Mouse (Mus musculus) neural tube, embryonic 14.5 days (tissue): ENCODE measurements around the gene Fstl1. TPM values are rescaled to one million over a fixed set of nuclear protein-coding genes. Genes with fewer than 3 reads are reported as not detected.
A peak's percentile ranks its signal among the peaks of the same experiment; 100 is the strongest.

Experiments used
- ATAC-seq: fragments of 200-750 bp; cut with Nextera tagmentation; 2 replicates; pipeline ENCODE4 v1.8.0; 2017; ENCODE audit warnings: low read depth, mild to moderate bottlenecking, moderate TSS enrichment, moderate library complexity
- H3K27ac ChIP-seq: fragments of 300-500 bp; sonication (generic); 2 replicates; pipeline ENCODE4 v1.5.1; 2014; ENCODE audit warnings: low read depth, mild to moderate bottlenecking, control low read depth, low read length, moderate library complexity, mixed read lengths
- H3K27me3 ChIP-seq: fragments of 300-500 bp; sonication (generic); 2 replicates; pipeline ENCODE4 v1.6.1; 2014; ENCODE audit warnings: low read length; ENCODE audit not compliant: control insufficient read depth, insufficient read depth
- H3K36me3 ChIP-seq: fragments of 300-500 bp; sonication (generic); 2 replicates; pipeline ENCODE4 v1.6.1; 2014; ENCODE audit warnings: low read length, mixed read lengths; ENCODE audit not compliant: control insufficient read depth, insufficient read depth
- H3K4me1 ChIP-seq: fragments of 300-500 bp; sonication (generic); 2 replicates; pipeline ENCODE4 v1.6.1; 2014; ENCODE audit warnings: low read length; ENCODE audit not compliant: control insufficient read depth, insufficient read depth
- H3K4me2 ChIP-seq: fragments of 300-500 bp; sonication (generic); 2 replicates; pipeline ENCODE4 v1.6.1; 2014; ENCODE audit warnings: mild to moderate bottlenecking, low read depth, low read length, control low read depth
- H3K4me3 ChIP-seq: fragments of 300-500 bp; sonication (generic); 2 replicates; pipeline ENCODE4 v1.5.1; 2014; ENCODE audit warnings: low read depth, low read length, control low read depth, mixed read lengths
- H3K9ac ChIP-seq: fragments of 300-500 bp; sonication (generic); replicated peaks from 2 replicates; pipeline ENCODE4 v1.6.1; 2014; ENCODE audit warnings: low read depth, mild to moderate bottlenecking, control low read depth, low read length, mixed read lengths
- H3K9me3 ChIP-seq: fragments of 300-500 bp; sonication (generic); 2 replicates; pipeline ENCODE4 v1.6.1; 2016; ENCODE audit warnings: low read length; ENCODE audit not compliant: control insufficient read depth
- WGBS: fragments of 180-500 bp; shearing (Covaris S2); extraction: QIAGEN DNeasy Blood & Tissue Kit; methylation state at CpG from one replicate; pipeline ENCODE4 v1.1.7; 2014; 5-methylcytosine and 5-hydroxymethylcytosine counted together
- polyA plus RNA-seq: library from polyadenylated mRNA; unstranded; fragments of >200 nt; fragmentation: Nextera tagmentation; extraction: Ambion mirVana; gene quantifications from 2 replicates; pipeline ENCODE4 v1.2.1, GENCODE M21; 2014

Gene Fstl1
- 62.8 and 170 TPM in 2 replicates for polyA plus RNA-seq

DNA sequence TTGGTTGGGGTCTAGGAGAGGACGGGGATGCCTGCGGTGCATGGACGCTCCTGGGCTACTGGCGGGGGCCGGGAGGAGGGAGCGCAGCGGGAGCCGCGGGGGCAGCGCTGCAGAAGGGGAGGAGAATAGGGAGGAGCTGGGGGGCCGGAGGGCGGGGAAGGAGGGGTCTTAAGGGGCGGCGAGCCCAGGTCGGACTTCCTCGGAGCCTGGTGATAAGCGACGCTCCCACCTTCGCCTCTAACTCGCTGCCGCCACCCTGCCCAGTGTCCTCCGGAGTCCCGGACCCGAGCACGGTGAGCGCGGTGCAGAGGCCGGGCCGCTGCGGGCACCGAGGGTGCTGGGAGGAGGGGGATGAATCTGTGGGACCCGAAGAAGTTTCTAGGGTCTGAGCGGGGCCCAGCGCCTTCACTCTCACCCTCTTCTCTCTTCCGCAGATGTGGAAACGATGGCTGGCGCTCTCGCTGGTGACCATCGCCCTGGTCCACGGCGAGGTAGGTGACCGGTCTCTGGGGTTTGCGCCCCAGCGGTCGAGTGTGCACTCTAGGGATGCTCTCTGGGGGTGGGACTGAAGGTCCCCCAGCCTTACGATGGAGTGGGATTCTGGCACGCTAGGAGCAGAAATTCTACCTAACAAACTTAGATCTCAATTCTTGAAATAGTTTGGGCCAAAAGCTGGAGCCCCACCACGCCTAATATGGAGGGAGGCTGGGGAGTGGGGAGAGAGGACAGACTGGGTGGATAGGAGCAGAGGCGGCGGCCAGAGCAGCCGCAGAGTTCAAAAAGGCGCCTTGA is at the start of gene Fstl1:
Gene Fstl1, plus strand, starts transcription at position 14 of the 792 bp plus-strand sequence.
- Histone ChIP-seq H3K4me3 (peak within 1 kb of the TSS; percentile 60), H3K9ac (peak within 1 kb of the TSS; percentile 60), H3K4me1 (peaks cover 23% of the 10 kb centered on the region), H3K36me3 (no peaks in the 10 kb centered on the region), H3K9me3 (no peaks in the 10 kb centered on the region), H3K27ac (peak within 1 kb of the TSS; percentile 67), H3K27me3 (no peaks in the 10 kb centered on the region), H3K4me2 (peak within 1 kb of the TSS; percentile 88)
- WGBS = under 1% methylated on average over 48 of the region's 52 CpGs
- ATAC-seq = peak; percentile 77

DNA sequence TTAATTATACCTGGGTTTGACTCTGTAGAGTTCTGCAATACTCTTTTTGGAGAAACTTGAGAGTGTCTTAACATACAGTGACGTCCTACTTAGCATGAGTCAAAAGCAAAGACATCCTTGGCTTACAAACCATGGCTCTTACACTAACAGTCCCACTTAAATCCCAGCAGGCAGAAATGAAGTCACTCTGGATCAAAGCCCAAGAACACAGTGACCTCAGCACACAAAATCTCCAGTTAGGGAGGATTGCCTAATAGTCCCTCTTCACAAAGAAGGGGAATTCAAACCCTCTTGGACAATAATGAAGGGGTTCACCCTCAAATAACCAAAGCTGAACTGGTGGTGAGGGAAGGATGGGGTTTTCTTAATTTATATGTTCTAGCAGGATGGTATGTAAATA is 48.0 kb upstream of the Fstl1 start:
- no peaks in the 10 kb centered on the region for H3K4me1 ChIP-seq
- H3K9ac ChIP-seq = no peak overlapping the region
- H3K27me3 ChIP-seq = no peaks in the 10 kb centered on the region
- no peak for ATAC-seq
- no peak overlapping the region for H3K4me3 ChIP-seq
- H3K4me2 ChIP-seq = no peak overlapping the region
- H3K9me3 ChIP-seq = no peaks in the 10 kb centered on the region
- WGBS = 90% methylated on average over 1 of the region's 1 CpGs
- H3K27ac ChIP-seq = no peak overlapping the region
- H3K36me3 ChIP-seq = no peaks in the 10 kb centered on the region

DNA sequence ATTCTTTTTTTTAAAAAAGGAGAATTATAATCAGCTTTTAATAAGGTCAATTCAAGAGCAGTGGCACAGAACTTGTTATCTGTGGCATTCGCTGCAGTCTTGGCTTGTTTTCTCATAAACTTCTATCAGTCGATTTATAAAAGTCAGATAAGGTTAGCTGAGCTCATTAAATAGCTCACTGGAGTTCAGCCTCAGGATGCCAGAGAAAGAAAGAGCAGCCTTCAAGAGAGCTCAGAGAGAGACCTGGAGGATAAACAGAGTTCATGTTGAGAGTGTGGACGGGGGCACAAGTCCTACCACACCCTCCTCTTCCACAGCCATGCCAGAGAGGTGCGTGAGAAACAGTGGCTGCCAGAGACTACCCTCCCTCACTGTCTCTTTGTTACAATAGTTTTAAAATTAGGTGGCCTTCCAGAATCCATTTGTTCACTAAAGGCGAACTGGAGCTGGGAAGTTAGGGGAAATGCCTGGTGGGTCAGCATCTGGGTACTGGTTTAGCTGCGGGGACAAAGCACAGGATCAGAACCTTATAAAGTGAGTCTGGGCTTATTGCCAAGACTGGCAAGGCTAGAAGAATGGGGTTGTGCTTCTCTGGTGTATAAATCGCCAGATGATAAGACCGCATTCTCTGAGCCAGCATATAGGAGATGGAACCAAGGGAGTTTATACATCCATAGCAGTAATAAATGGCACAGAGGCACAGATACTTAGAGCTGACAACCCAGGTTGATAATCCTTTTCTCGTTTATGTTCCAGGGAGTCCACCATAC is 47.1 kb upstream of the Fstl1 start:
- H3K27ac ChIP-seq = no peak overlapping the region
- H3K9me3 ChIP-seq = no peaks in the 10 kb centered on the region
- H3K27me3 ChIP-seq = no peaks in the 10 kb centered on the region
- H3K4me3 ChIP-seq = no peak overlapping the region
- no peak for ATAC-seq
- H3K4me1 ChIP-seq = no peaks in the 10 kb centered on the region
- no peaks in the 10 kb centered on the region for H3K36me3 ChIP-seq
- no peak overlapping the region for H3K9ac ChIP-seq
- no peak overlapping the region for H3K4me2 ChIP-seq
- 70% methylated on average over 9 of the region's 9 CpGs for WGBS

DNA sequence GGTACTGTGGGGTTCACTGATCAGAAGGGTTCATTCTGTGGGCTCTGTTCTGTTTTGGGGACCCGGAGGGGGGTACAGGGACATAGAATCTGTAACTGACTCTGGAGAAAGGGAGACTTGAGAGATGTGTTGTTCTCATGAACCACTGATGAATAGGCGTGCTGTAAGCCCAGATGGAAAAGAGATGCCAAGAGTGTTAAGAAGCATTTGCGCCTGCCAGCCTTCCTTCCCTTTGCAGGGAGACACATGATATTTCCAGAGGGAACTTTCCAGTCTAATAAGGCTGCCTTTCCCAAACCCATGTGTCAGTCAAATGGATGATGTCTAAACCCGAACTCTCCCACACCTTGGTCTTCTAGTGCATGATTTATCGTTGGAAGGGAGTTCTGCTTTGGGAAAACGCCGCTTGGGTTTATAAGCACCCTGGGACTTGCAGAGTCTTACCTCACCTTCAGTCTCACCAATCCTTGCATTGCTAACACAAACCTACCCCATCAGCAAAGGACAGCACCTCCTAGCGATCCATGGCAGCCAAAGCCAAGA is 46.3 kb upstream of the Fstl1 start:
- no peaks in the 10 kb centered on the region for H3K4me1 ChIP-seq
- 84% methylated on average over 8 of the region's 8 CpGs for WGBS
- no peak overlapping the region for H3K27ac ChIP-seq
- no peaks in the 10 kb centered on the region for H3K9me3 ChIP-seq
- no peak overlapping the region for H3K9ac ChIP-seq
- no peaks in the 10 kb centered on the region for H3K27me3 ChIP-seq
- ATAC-seq = no peak
- H3K4me2 ChIP-seq = no peak overlapping the region
- no peak overlapping the region for H3K4me3 ChIP-seq
- no peaks in the 10 kb centered on the region for H3K36me3 ChIP-seq

DNA sequence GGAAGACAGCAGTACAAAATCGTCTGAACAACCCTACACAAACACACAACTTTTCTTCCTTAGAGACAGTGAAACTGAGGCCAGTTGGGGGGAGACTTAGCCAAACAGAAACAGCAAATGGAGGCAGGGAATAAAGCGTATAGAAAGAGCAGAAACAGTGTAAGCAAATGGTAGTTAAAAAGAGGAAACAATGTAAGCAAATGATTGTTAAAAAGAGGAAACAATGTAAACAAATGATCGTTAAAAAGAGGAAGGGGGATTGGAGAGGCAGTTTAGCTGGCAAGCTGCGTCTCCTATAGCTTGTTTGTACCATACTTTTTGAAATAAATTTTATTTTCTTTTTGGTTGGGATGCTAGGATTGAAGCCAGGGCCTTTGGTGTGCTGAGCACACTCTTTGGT is 45.2 kb upstream of the Fstl1 start:
- no peaks in the 10 kb centered on the region for H3K36me3 ChIP-seq
- no peak overlapping the region for H3K4me3 ChIP-seq
- no peak overlapping the region for H3K27ac ChIP-seq
- H3K27me3 ChIP-seq = no peaks in the 10 kb centered on the region
- no peak for ATAC-seq
- no peak overlapping the region for H3K9ac ChIP-seq
- no peaks in the 10 kb centered on the region for H3K9me3 ChIP-seq
- WGBS = 72% methylated on average over 4 of the region's 4 CpGs
- H3K4me2 ChIP-seq = no peak overlapping the region
- no peaks in the 10 kb centered on the region for H3K4me1 ChIP-seq

DNA sequence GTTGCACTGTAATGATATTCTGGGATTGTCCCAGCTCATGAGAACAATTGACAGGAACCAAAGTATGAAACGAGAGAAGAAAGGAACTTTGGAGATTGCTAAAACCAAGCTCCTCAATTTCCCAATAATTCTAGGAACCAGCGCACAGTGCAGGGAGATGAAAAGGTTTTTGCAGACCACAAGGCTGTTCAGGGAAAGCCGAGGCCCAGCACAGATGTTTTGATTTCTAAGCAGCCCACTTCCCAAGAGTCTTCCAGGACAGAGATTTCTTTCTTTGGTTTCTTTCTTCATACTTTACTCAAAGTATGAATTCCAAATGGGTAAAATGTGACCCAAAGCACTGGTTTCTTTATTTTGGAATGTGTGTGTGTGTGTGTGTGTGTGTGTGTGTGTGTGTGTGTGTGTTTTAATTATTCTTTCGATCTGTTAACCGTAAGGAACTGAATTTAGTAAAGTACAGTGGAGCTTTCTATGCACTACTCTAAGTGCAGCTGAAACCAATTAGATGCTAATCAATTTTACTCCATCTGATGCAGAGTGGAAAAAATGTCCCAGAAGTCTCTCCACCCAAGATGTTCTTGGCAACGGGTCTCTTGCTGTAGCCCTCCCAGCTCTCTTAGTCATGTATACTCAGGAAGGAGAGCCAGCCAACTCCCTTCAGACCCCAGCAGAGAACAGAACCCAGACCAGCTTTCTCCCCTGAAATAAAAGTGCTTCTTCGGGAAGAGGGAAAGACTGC is 44.5 kb upstream of the Fstl1 start:
- Histone ChIP-seq H3K27ac (no peak overlapping the region), H3K9me3 (no peaks in the 10 kb centered on the region), H3K36me3 (no peaks in the 10 kb centered on the region), H3K4me2 (no peak overlapping the region), H3K4me3 (no peak overlapping the region), H3K27me3 (no peaks in the 10 kb centered on the region), H3K9ac (no peak overlapping the region), H3K4me1 (no peaks in the 10 kb centered on the region)
- ATAC-seq = no peak
- WGBS = 72% methylated on average over 7 of the region's 7 CpGs

DNA sequence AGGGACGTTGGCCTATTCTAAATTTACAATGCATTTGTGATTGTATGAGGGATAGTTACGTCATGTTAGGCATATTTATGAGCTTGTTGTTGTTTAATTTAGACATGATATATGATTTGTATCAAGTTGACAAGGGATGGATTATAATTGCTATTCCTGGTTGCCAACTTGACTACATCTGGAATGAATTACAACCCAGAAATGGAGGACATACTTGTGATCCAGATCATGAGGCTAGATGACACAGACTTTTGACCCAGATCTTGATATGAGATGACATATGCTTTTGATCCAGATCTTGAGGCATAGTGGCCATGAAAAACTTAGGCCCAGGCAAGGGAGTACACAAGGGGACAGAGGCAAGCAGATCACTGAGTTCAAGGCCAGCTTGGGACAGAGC is 36.6 kb upstream of the Fstl1 start:
- Histone ChIP-seq H3K9ac (no peak overlapping the region), H3K9me3 (no peaks in the 10 kb centered on the region), H3K27me3 (no peaks in the 10 kb centered on the region), H3K27ac (no peak overlapping the region), H3K4me2 (no peak overlapping the region), H3K4me1 (no peaks in the 10 kb centered on the region), H3K36me3 (no peaks in the 10 kb centered on the region), H3K4me3 (no peak overlapping the region)
- ATAC-seq = no peak
- 87% methylated on average over 2 of the region's 2 CpGs for WGBS

DNA sequence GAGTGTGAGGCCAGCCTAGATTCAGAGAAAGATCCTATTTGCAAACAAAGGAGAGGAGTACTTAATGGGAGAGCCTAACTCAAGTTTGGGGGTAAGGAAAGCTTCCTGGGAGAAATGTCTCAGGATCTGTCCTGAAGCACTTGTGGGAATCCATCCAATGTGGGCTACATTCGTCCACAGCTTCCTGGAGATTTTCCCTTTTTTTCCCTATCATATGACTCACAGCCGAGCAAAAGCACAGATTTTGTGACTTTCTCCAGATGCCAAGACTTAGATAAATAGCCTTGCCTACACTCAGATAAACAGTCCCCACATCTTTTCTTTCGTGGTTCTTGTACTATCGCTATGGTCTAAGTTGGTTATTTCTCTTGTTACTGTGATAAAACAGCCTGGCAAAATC is 34.4 kb upstream of the Fstl1 start:
- Histone ChIP-seq H3K4me2 (no peak overlapping the region), H3K4me3 (no peak overlapping the region), H3K9ac (no peak overlapping the region), H3K36me3 (no peaks in the 10 kb centered on the region), H3K27me3 (no peaks in the 10 kb centered on the region), H3K4me1 (no peaks in the 10 kb centered on the region), H3K9me3 (no peaks in the 10 kb centered on the region), H3K27ac (no peak overlapping the region)
- 85% methylated on average over 4 of the region's 4 CpGs for WGBS
- no peak for ATAC-seq
